Comparison of ENCODE assay signal across 27 mouse cellular contexts in the genomic region with DNA sequence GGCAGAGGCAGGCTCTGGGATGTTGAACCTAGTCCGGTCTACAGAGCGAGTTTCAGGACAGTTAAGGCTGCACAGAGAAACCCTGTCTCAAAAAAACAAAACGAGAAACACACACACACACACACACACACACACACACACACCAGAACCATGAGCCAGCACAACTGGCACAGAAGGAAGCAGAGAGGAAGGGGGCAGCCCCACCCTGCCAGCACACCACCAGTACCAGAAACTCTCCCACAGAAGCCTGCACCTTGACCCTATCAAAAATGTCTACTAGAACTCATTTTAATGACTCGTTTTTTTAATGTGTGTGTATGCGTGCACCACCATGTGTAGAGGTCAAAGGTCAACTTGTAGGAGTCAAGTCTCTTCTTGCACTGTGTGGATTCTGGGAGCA. TPM values are rescaled to one million over a fixed set of nuclear protein-coding genes. Genes with fewer than 3 reads are reported as not detected.
DNase-seq lines count a peak whose midpoint lies in the region; ATAC-seq and TF ChIP-seq lines count a peak whose summit lies in the region.
"Had no signal": no experiment of that assay in that cellular context is flagged by ENCODE, and none has a peak within 500 bp of the region (broad histone marks: within the 10 kb centered on the region; RNA-seq: fewer than 3 reads in every experiment).

No protein-coding gene starts in this region.

- H3K4me2 ChIP-seq in kidney, postnatal 0 days (ENCODE audit: low read length) = no peak overlapping the region
- H3K4me2 ChIP-seq in intestine, embryonic 16.5 days (ENCODE audit: low read depth, low read length) = no peak overlapping the region
- no peak overlapping the region for H3K4me2 ChIP-seq in stomach, postnatal 0 days (replicated peaks; ENCODE audit: low read depth)
- H3K4me2 ChIP-seq in forebrain, embryonic 13.5 days = no peak overlapping the region
- H3K4me2 ChIP-seq: embryonic facial prominence, embryonic 12.5 days; heart, embryonic 13.5 days; hindbrain, embryonic 12.5 days had no signal

- H3K4me3 ChIP-seq in kidney, postnatal 0 days (replicated peaks; ENCODE audit: low read depth, low read length) = no peak overlapping the region
- H3K4me3 ChIP-seq in intestine, embryonic 16.5 days (ENCODE audit: low read length) = no peak overlapping the region
- H3K4me3 ChIP-seq in stomach, postnatal 0 days (ENCODE audit: low read depth, low read length) = no peak overlapping the region
- H3K4me3 ChIP-seq in forebrain, embryonic 13.5 days = no peak overlapping the region
- H3K4me3 ChIP-seq: embryonic facial prominence, embryonic 12.5 days; gastrocnemius, adult 2 months; heart, embryonic 13.5 days; hindbrain, embryonic 12.5 days had no signal

- no peaks in the 10 kb centered on the region for H3K9me3 ChIP-seq in kidney, postnatal 0 days (replicated peaks; ENCODE audit: low read length)
- H3K9me3 ChIP-seq in intestine, embryonic 16.5 days (ENCODE audit: control insufficient read depth, low read length) = no peaks in the 10 kb centered on the region
- no peaks in the 10 kb centered on the region for H3K9me3 ChIP-seq in stomach, postnatal 0 days (ENCODE audit: control insufficient read depth, low read length)
- H3K9me3 ChIP-seq in forebrain, embryonic 13.5 days (replicated peaks) = no peaks in the 10 kb centered on the region
- H3K9me3 ChIP-seq: embryonic facial prominence, embryonic 12.5 days; heart, embryonic 13.5 days; hindbrain, embryonic 12.5 days had no signal

- no peak overlapping the region for H3K9ac ChIP-seq in kidney, postnatal 0 days (ENCODE audit: low read depth, low read length)
- no peak overlapping the region for H3K9ac ChIP-seq in intestine, embryonic 16.5 days (ENCODE audit: low read depth, low read length)
- no peak overlapping the region for H3K9ac ChIP-seq in stomach, postnatal 0 days (ENCODE audit: low read length)
- no peak overlapping the region for H3K9ac ChIP-seq in forebrain, embryonic 13.5 days
- H3K9ac ChIP-seq: embryonic facial prominence, embryonic 12.5 days; forebrain, postnatal 0 days; heart, embryonic 13.5 days; hindbrain, embryonic 12.5 days had no signal

- H3K27ac ChIP-seq in kidney, postnatal 0 days = no peak overlapping the region
- H3K27ac ChIP-seq in intestine, embryonic 16.5 days (ENCODE audit: low read length) = no peak overlapping the region
- no peak overlapping the region for H3K27ac ChIP-seq in stomach, postnatal 0 days (replicated peaks)
- no peak overlapping the region for H3K27ac ChIP-seq in forebrain, embryonic 13.5 days
- H3K27ac ChIP-seq: embryonic facial prominence, embryonic 12.5 days; gastrocnemius, adult 2 months; heart, embryonic 13.5 days; hindbrain, embryonic 12.5 days had no signal

- no peak for DNase-seq in kidney, postnatal 0 days (ENCODE audit: low spot score)
- no peak for DNase-seq in kidney, postnatal 36 days
- peak; percentile 56 for DNase-seq in R1 (ENCODE audit: low read depth, low spot score)
- no peak for DNase-seq in stomach, postnatal 0 days (ENCODE audit: low spot score)
- no peak for DNase-seq in right cerebral cortex, adult 2 months (ENCODE audit: low spot score in 2 of 2)
- DNase-seq: adrenal gland, postnatal 14 days; B cell, adult 2 months; cerebellum, adult 11-12 months; cerebellum, adult 9-10 months; cerebellum, postnatal 25 days; forebrain, postnatal 0 days; gastrocnemius, adult 2 months; gastrocnemius, postnatal 25 days; heart, adult 11 months; heart, postnatal 36 days had no signal

- 55% methylated on average over 5 of the region's 5 CpGs for WGBS in kidney, postnatal 0 days
- WGBS in intestine, embryonic 16.5 days = 72% methylated on average over 5 of the region's 5 CpGs
- WGBS in stomach, postnatal 0 days = 66% methylated on average over 5 of the region's 5 CpGs
- WGBS in forebrain, embryonic 13.5 days = 89% methylated on average over 5 of the region's 5 CpGs

- peaks cover 9% of the 10 kb centered on the region; the same call in 1 of the 2 replicates for H3K4me1 ChIP-seq in kidney, postnatal 0 days (replicated peaks; ENCODE audit: insufficient read depth, low read length)
- peaks cover 11% of the 10 kb centered on the region; the same call in 1 of the 2 replicates for H3K4me1 ChIP-seq in intestine, embryonic 16.5 days (ENCODE audit: control insufficient read depth, insufficient read depth, low read length)
- no peaks in the 10 kb centered on the region for H3K4me1 ChIP-seq in stomach, postnatal 0 days (replicated peaks; ENCODE audit: control insufficient read depth, insufficient read depth)
- H3K4me1 ChIP-seq in forebrain, embryonic 13.5 days = peaks cover 19% of the 10 kb centered on the region

- no peak for TF ChIP-seq CTCF in kidney, postnatal 0 days (IDR thresholded peaks at IDR 0.05; ENCODE audit: low read depth)
- TF ChIP-seq CTCF in stomach, postnatal 0 days (IDR thresholded peaks at IDR 0.05; ENCODE audit: low read depth) = no peak

- TF ChIP-seq EP300 in stomach, postnatal 0 days (optimal IDR thresholded peaks at IDR 0.05) = no peak

- no peaks in the 10 kb centered on the region for H3K36me3 ChIP-seq in kidney, postnatal 0 days (ENCODE audit: insufficient read depth, low read length)
- 0 out of 2 replicates have a peak, but pooled peaks cover 3% of the 10 kb centered on the region for H3K36me3 ChIP-seq in intestine, embryonic 16.5 days (ENCODE audit: control insufficient read depth, insufficient read depth, low read length)
- no peaks in the 10 kb centered on the region for H3K36me3 ChIP-seq in stomach, postnatal 0 days (ENCODE audit: control insufficient read depth, insufficient read depth, low read length)
- peaks cover 81% of the 10 kb centered on the region for H3K36me3 ChIP-seq in forebrain, embryonic 13.5 days (ENCODE audit: poor library complexity, severe bottlenecking)

- H3K27me3 ChIP-seq in kidney, postnatal 0 days (ENCODE audit: insufficient read depth, low read length) = no peaks in the 10 kb centered on the region
- no peaks in the 10 kb centered on the region for H3K27me3 ChIP-seq in intestine, embryonic 16.5 days (replicated peaks; ENCODE audit: control insufficient read depth, insufficient read depth, low read length)
- no peaks in the 10 kb centered on the region for H3K27me3 ChIP-seq in stomach, postnatal 0 days (ENCODE audit: control insufficient read depth, insufficient read depth, low read length)
- H3K27me3 ChIP-seq in forebrain, embryonic 13.5 days = no peaks in the 10 kb centered on the region
- H3K27me3 ChIP-seq: embryonic facial prominence, embryonic 12.5 days; heart, embryonic 13.5 days; hindbrain, embryonic 12.5 days had no signal

- ATAC-seq in kidney, postnatal 0 days (replicated peaks; ENCODE audit: low FRiP score, low read depth) = peak; percentile 33
- ATAC-seq in intestine, embryonic 16.5 days = peak; percentile 48
- ATAC-seq in stomach, postnatal 0 days (ENCODE audit: low FRiP score, low TSS enrichment) = peak; percentile 50; the same call in 1 of the 2 replicates
- no peak for ATAC-seq in forebrain, embryonic 13.5 days
- ATAC-seq: activated CD4-positive, CD25-positive, alpha-beta regulatory T cell, adult 4 months; CD4-positive, CD25-positive, alpha-beta regulatory T cell, adult 4 months; forebrain, postnatal 0 days; hindbrain, embryonic 16.5 days; inflammation-experienced regulatory T-cells, adult 6 months had no signal

RNA-seq across cellular contexts. Expression of gene Golm1, which starts 25.8 kb away (rescaled TPM):
- polyA plus RNA-seq in kidney, postnatal 0 days (2015; fragmentation: Nextera tagmentation; extraction: Ambion mirVana) = 22.9 and 23.0 TPM in 2 replicates
- polyA plus RNA-seq in intestine, embryonic 16.5 days (2015; fragmentation: Nextera tagmentation; extraction: Ambion mirVana) = 85.4 and 90.4 TPM in 2 replicates
- polyA plus RNA-seq in stomach, postnatal 0 days (2015; fragmentation: Nextera tagmentation; extraction: Ambion mirVana) = 54.3 and 54.6 TPM in 2 replicates
- 76.4 and 80.6 TPM in 2 replicates for polyA plus RNA-seq in forebrain, embryonic 13.5 days (2015; fragmentation: Nextera tagmentation; extraction: Ambion mirVana)

RNA-seq across cellular contexts. Expression of gene 4921517D22Rik, which starts 44.1 kb away (rescaled TPM):
- polyA plus RNA-seq in kidney, postnatal 0 days (2015; fragmentation: Nextera tagmentation; extraction: Ambion mirVana) = not detected in 2 replicates
- not detected in 2 replicates for polyA plus RNA-seq in intestine, embryonic 16.5 days (2015; fragmentation: Nextera tagmentation; extraction: Ambion mirVana)
- not detected in 2 replicates for polyA plus RNA-seq in stomach, postnatal 0 days (2015; fragmentation: Nextera tagmentation; extraction: Ambion mirVana)
- not detected in 2 replicates for polyA plus RNA-seq in forebrain, embryonic 13.5 days (2015; fragmentation: Nextera tagmentation; extraction: Ambion mirVana)
- polyA plus RNA-seq: CD4-positive, CD25-positive, alpha-beta regulatory T cell, adult 4 months; cortical plate, adult 2 months; embryonic facial prominence, embryonic 12.5 days; forebrain, embryonic 11.5 days; forebrain, postnatal 0 days; heart, embryonic 13.5 days; heart, postnatal 0 days; hindbrain, embryonic 12.5 days; hindbrain, embryonic 16.5 days; inflammation-experienced regulatory T-cells, adult 6 months had no signal
